Mouse (Mus musculus): Measurements from ENCODE around the gene Fgf23.

The Fgf23 gene

DNA sequence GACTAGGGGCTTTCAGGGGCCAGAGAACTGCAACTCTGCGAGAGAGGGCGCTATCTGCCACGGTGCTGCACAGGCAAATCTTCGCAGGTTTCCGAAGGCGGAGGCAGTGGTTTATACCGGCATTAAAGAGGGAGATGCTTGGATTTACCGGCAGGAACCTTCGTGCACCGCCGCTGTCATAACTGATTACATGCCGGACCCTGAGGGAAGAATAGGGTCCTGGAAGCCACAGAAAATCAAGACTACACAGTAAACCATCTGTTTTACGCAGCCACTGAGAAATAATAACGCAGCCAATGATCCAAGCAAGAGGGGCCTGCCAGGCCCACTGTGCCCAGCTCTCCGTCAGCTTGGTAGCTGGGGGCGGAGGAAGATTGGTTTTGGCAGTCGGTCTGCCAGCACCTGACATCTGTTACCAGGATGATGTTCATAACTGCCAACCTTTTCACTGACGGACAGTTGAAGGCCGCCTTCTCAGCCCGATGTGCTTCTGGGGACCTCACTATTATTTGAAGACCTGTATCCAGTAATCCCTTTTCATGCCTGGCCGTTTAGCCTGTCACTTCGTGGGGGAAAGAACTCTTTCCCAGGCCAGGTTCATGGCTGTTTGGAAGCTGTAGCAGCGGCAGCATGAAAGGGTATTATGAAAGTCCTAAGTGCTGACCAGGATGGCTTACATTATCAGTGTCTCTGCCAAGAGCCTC is 42.2 kb downstream of the Fgf23 start:
- no peak for DNase-seq

DNA sequence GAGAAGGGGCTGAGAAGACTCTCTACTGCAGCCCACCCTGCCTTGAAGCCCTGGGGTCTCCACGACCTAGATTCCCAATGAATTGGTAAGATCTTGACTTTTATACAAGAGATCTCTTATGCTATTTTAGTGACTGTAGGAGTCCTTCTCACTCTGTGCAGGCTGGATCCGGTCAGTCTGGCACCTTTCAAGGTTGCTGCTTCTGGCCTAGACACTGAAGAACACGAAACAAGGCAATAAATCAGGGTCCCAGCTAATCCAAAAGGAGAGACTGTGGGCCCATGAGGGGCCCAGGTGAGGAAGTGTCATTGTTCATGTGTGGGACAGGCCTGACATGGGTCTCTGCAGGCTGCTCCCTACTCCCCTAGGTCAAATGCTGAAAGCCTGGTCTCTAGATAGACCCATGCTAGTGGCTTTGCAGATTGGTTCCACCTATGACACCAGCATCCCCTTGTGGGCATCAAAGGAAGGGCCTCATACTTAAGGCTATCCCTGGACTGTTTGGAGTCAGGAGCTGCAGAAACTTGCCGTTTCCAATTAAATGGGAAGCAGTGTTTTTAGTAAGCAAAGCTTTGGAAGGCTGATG is 49.6 kb downstream of the Fgf23 start:
- DNase-seq: no peak

DNA sequence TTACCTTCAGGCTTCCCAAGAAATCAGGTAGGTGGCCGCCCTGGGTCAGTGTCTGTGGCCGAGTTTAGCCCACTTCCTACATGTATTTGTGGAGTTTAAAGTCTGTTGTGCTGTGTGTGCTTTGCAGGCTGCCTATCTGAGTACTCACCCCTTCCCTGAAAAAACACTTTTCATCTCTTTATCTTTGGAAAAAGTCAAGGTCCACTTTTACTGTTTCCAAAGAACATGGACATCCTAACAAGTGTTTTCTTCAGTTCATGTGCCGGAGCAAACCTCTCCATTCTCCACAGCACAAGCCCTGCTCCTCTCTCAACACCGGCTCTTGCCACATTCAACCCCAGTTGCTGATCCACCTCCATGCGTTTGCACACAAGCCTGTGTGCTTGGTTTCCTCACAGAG is 50.3 kb downstream of the Fgf23 start:
- no peak for DNase-seq

DNA sequence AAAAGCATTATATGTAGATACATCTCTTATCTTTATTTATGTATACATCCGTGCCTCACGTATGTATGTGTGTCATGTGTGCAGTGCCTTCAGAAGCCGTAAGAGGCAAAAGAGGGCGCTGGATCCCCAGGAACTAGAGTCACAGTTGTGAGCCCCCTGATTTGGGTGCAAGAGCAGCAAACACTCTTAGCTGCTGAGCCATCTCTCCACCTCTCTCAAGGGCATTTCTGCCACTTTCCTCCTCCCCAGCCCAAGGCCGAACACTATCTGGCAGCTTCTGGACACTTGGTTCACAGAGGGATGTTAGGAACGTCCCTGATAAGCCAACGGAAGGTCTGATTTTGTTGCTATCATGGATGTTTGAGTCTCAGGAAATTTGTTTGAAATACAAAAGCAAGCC is 50.8 kb downstream of the Fgf23 start:
- no peak for DNase-seq

DNA sequence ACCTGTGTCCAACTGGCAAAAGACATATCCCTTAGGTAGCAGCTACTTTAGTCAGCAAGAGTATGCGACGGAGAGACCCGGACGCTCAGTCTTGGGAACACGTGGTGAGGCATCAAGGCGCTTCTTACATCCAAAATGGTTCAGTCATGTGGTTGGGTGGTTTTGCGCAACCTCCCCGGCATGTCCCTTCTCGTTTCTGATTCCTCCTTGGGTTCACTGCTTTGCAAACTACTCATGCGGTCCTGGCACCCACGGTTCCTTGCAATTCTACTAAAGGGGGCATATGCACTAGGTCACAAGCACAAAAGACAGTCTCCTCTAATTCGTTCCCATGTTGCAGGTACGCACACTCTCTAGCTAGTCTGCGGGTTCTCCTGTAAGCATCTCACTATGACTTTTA is 57.0 kb downstream of the Fgf23 start:
- DNase-seq: peak in 1 of 2 experiments; percentile 25

DNA sequence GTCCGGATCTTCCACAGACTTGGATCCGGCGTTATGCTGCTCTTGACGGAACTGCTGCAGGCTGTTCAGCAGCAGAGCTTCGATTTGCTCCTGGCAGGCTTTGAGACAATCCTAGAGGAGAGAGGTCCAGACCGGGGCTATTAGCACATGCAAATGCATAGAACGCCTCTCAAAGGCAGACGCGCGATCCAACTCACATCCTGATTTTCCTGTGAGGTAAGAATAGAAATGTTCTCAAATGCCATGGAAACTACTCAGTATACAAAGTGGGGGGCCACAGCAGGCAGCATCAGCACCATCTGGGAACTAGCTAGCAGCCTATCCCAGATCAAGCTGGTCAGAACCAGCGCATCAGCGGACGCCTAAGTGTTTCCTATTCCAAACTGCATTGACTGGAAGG is 57.7 kb downstream of the Fgf23 start:
- DNase-seq: no peak
